Mouse (Mus musculus) erythroblast, embryonic 14.5 days (primary cell): ENCODE data around the gene Smtn.

Experiments used
- GATA1 ChIP-seq: IDR thresholded peaks from 2 replicates; pipeline ENCODE4 v1.6.1; 2012; ENCODE audit warnings: low read length, inconsistent platforms, mixed read lengths
- TAL1 ChIP-seq: IDR thresholded peaks from 3 replicates; pipeline ENCODE4 v1.6.1; 2012; ENCODE audit warnings: low read length, inconsistent platforms, mixed read lengths

- TF ChIP-seq TAL1 (no peak), GATA1 (no peak)
Observed at GRCm38 (mm10) chr11:3525560-3525959, 14.9 kb downstream of the Smtn start.
